Mouse (Mus musculus): Measurements from ENCODE around the gene Tmem198b. TPM values are rescaled to one million over a fixed set of nuclear protein-coding genes. Genes with fewer than 3 reads are reported as not detected.

Gene Tmem198b
- polyA plus RNA-seq, 1 experiment from 2014 or later = 13.7 TPM

DNA sequence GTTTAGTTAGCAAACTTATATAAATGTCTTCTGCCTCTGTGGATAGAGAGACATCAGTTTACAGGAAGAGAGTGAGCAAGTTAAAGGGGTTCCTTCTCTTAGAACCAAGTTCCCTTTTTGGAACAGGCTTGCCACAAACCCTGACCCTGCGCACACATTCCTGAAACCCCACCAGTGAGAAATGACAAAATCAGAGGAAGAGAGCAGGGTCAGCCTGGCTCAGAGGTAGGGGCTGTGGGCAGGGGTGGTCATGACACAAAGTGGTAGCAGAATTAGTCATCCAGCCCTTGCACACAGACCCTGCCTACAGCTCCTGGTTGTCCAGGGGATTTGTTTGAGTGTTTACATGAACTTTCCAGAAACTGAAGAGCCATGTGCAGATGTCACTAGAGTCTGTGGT, 24.0 kb downstream of the Tmem198b start:
- ATAC-seq = no peak
- WGBS = 100% methylated on average over 1 of the region's 1 CpGs
- no peak overlapping the region for H3K4me2 ChIP-seq (ENCODE audit: low read length)

DNA sequence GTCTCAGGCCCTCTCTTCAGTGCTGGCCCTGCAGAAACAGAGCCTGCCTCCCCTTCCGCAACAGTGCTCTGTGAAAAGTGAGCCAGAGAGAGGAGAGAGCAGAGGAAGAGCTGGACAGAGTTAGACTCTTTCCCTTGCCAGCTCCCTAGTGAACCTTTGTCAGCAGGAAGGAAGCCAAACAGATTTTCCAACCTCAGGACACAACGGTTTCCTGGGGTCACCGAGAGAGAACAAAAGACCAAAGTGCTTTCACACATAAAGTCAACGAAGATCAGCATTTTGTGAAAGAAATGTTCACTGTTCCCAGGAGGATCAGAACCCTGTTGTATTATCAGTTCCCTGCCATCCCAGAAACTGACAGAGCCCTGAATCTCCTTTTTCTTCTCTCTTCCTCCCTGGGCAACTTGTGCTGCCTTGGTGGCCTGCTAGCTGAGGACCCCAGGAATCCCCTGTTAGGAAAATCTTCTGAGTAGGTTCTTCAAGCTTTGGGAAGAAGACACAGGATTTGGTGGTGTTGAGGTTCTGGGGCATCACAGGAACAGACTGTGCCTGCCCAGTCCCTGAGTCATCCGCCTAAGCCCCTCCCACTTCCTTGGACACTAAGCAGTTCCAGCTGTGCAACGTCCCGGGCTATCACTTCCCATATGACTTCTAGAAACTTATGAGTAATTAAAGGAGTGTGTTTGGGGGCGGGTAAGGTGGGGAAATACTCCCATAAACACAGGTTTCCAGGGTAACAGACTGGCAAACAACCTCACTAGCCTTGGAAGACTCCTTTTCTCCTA, 25.0 kb downstream of the Tmem198b start:
- no peaks in the 10 kb centered on the region for H3K27me3 ChIP-seq (replicated peaks; ENCODE audit: control insufficient read depth, insufficient read depth, low read length)
- H3K36me3 ChIP-seq (ENCODE audit: control insufficient read depth, insufficient read depth) = no peaks in the 10 kb centered on the region
- no peak overlapping the region for H3K4me2 ChIP-seq (ENCODE audit: low read length)
- H3K27ac ChIP-seq (ENCODE audit: low read length) = no peak overlapping the region
- H3K9me3 ChIP-seq (ENCODE audit: control insufficient read depth, low read length) = 0 out of 2 replicates have a peak, but pooled peaks cover 5% of the 10 kb centered on the region
- WGBS = 42% methylated on average over 8 of the region's 8 CpGs
- no peak overlapping the region for H3K9ac ChIP-seq (replicated peaks; ENCODE audit: low read depth, low read length)
- no peak overlapping the region for H3K4me3 ChIP-seq (replicated peaks; ENCODE audit: low read length)
- no peaks in the 10 kb centered on the region for H3K4me1 ChIP-seq (replicated peaks; ENCODE audit: control insufficient read depth, insufficient read depth, low read length)
- no peak for ATAC-seq

More for the DNA sequence above, 24.0 kb downstream of the Tmem198b start:
- H3K4me3 ChIP-seq (replicated peaks; ENCODE audit: low read length) = no peak overlapping the region
- H3K27ac ChIP-seq (ENCODE audit: low read length) = no peak overlapping the region
- H3K9ac ChIP-seq (replicated peaks; ENCODE audit: low read depth, low read length) = no peak overlapping the region
- no peaks in the 10 kb centered on the region for H3K4me1 ChIP-seq (replicated peaks; ENCODE audit: control insufficient read depth, insufficient read depth, low read length)
- no peaks in the 10 kb centered on the region for H3K27me3 ChIP-seq (replicated peaks; ENCODE audit: control insufficient read depth, insufficient read depth, low read length)
- no peaks in the 10 kb centered on the region for H3K36me3 ChIP-seq (ENCODE audit: control insufficient read depth, insufficient read depth)
- 0 out of 2 replicates have a peak, but pooled peaks cover 7% of the 10 kb centered on the region for H3K9me3 ChIP-seq (ENCODE audit: control insufficient read depth, low read length)

DNA sequence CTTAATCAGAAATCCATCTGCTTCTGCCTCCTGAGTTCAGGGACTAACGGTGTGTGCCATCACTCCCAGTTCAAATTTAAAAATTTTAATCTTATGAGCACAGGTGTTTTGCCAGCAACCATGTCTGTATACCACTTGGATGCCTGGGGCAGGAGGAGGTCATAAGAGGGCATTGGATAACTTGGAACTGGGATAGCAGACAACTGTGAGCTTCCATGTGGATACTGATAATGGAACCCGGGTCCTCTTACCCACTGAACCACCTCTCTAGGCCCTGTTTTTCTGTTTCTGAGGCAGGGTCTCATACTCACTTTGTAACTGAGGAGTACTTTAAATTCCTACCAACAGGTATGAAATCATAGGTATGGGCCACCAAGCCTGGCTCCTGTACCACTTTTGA, 25.7 kb downstream of the Tmem198b start:
- WGBS = 90% methylated on average over 2 of the region's 2 CpGs
- Histone ChIP-seq H3K4me2 (ENCODE audit: low read length) (no peak overlapping the region), H3K4me1 (replicated peaks; ENCODE audit: control insufficient read depth, insufficient read depth, low read length) (no peaks in the 10 kb centered on the region), H3K9me3 (ENCODE audit: control insufficient read depth, low read length) (0 out of 2 replicates have a peak, but pooled peaks cover under 1% of the 10 kb centered on the region), H3K9ac (replicated peaks; ENCODE audit: low read depth, low read length) (no peak overlapping the region), H3K27me3 (replicated peaks; ENCODE audit: control insufficient read depth, insufficient read depth, low read length) (no peaks in the 10 kb centered on the region), H3K4me3 (replicated peaks; ENCODE audit: low read length) (no peak overlapping the region), H3K27ac (ENCODE audit: low read length) (no peak overlapping the region), H3K36me3 (ENCODE audit: control insufficient read depth, insufficient read depth) (no peaks in the 10 kb centered on the region)
- no peak for ATAC-seq

DNA sequence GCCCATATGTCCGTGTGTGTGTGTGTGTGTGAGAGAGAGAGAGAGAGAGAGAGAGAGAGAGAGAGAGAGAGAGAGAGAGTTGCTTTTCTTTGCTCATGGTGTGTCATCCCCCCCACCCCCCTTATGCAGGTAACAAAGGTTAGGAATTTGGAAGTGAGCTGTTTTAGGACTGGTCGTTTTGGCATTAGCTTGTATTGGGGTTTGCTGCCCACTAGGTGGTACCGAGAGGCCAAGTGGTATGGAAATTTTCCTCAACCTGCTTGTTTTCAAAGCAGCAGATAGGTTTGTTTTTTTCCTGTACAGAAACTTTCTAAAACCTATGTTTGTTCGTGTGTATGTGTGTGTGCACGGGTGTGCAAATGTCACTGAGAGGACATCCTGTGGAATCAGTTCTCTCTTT, 30.5 kb downstream of the Tmem198b start:
- H3K9me3 ChIP-seq (ENCODE audit: control insufficient read depth, low read length) = no peaks in the 10 kb centered on the region
- no peak overlapping the region for H3K27ac ChIP-seq (ENCODE audit: low read length)
- no peaks in the 10 kb centered on the region for H3K4me1 ChIP-seq (replicated peaks; ENCODE audit: control insufficient read depth, insufficient read depth, low read length)
- H3K9ac ChIP-seq (replicated peaks; ENCODE audit: low read depth, low read length) = no peak overlapping the region
- 25% methylated on average over 5 of the region's 5 CpGs for WGBS
- H3K36me3 ChIP-seq (ENCODE audit: control insufficient read depth, insufficient read depth) = no peaks in the 10 kb centered on the region
- H3K4me2 ChIP-seq (ENCODE audit: low read length) = no peak overlapping the region
- H3K4me3 ChIP-seq (replicated peaks; ENCODE audit: low read length) = no peak overlapping the region
- H3K27me3 ChIP-seq (replicated peaks; ENCODE audit: control insufficient read depth, insufficient read depth, low read length) = no peaks in the 10 kb centered on the region
- ATAC-seq = no peak

DNA sequence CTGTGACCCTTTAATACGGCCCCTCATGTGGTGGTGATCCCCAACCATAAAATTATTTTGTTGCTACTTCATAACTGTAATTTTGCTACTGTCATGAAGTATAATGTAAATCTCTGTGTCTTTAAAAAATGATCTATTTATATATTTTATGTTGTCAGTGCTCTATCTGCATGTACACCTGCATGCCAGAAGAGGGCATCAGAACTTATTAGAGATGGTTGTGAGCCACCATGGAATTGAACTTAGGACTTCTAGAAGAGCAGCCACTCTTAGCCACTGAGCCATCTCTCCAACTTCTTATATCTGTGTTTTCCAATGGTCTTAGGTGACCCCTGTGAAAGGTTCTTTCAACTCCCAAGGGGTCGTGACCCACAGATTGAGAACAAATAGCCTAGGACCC, 31.3 kb downstream of the Tmem198b start:
- H3K4me3 ChIP-seq (replicated peaks; ENCODE audit: low read length) = no peak overlapping the region
- no peak for ATAC-seq
- no peaks in the 10 kb centered on the region for H3K36me3 ChIP-seq (ENCODE audit: control insufficient read depth, insufficient read depth)
- WGBS = 79% methylated on average over 2 of the region's 2 CpGs
- no peak overlapping the region for H3K9ac ChIP-seq (replicated peaks; ENCODE audit: low read depth, low read length)
- no peaks in the 10 kb centered on the region for H3K27me3 ChIP-seq (replicated peaks; ENCODE audit: control insufficient read depth, insufficient read depth, low read length)
- no peaks in the 10 kb centered on the region for H3K9me3 ChIP-seq (ENCODE audit: control insufficient read depth, low read length)
- H3K4me2 ChIP-seq (ENCODE audit: low read length) = no peak overlapping the region
- H3K27ac ChIP-seq (ENCODE audit: low read length) = no peak overlapping the region
- H3K4me1 ChIP-seq (replicated peaks; ENCODE audit: control insufficient read depth, insufficient read depth, low read length) = no peaks in the 10 kb centered on the region

Other genes starting within 250 kb of the Tmem198b start
- 149 and 152 TPM in 2 replicates for gene Pa2g4, start 238.4 kb downstream of the Tmem198b start, polyA plus RNA-seq (2015; fragmentation: Nextera tagmentation; extraction: Ambion mirVana)
- 0.46 and 0.62 TPM in 2 replicates for gene Erbb3, start 214.7 kb downstream of the Tmem198b start, polyA plus RNA-seq (2015; fragmentation: Nextera tagmentation; extraction: Ambion mirVana)
- gene Rps26, start 177.6 kb downstream of the Tmem198b start, polyA plus RNA-seq (2015; fragmentation: Nextera tagmentation; extraction: Ambion mirVana) = 358 and 398 TPM in 2 replicates
- gene Ikzf4, start 158.4 kb downstream of the Tmem198b start, polyA plus RNA-seq (2015; fragmentation: Nextera tagmentation; extraction: Ambion mirVana) = 9.0 and 15.6 TPM in 2 replicates
- 11.2 and 12.7 TPM in 2 replicates for gene Suox, start 130.3 kb downstream of the Tmem198b start, polyA plus RNA-seq (2015; fragmentation: Nextera tagmentation; extraction: Ambion mirVana)
- 128 and 131 TPM in 2 replicates for gene Rab5b, start 108.1 kb downstream of the Tmem198b start, polyA plus RNA-seq (2015; fragmentation: Nextera tagmentation; extraction: Ambion mirVana)
- 0.14 and 0.25 TPM in 2 replicates for gene Pmel, start 100.2 kb downstream of the Tmem198b start, polyA plus RNA-seq (2015; fragmentation: Nextera tagmentation; extraction: Ambion mirVana)
- gene Cdk2, start 99.3 kb downstream of the Tmem198b start, polyA plus RNA-seq (2015; fragmentation: Nextera tagmentation; extraction: Ambion mirVana) = 29.7 and 37.8 TPM in 2 replicates
- gene Dgka, start 59.5 kb downstream of the Tmem198b start, polyA plus RNA-seq (2015; fragmentation: Nextera tagmentation; extraction: Ambion mirVana) = 4.6 and 5.1 TPM in 2 replicates
- 37.9 and 43.6 TPM in 2 replicates for gene Pym1, start 56.5 kb downstream of the Tmem198b start, polyA plus RNA-seq (2015; fragmentation: Nextera tagmentation; extraction: Ambion mirVana)
- gene Mmp19, start 13.5 kb downstream of the Tmem198b start, polyA plus RNA-seq (2015; fragmentation: Nextera tagmentation; extraction: Ambion mirVana) = 0.54 and 0.73 TPM in 2 replicates
- 67.2 and 68.2 TPM in 2 replicates for gene Dnajc14, start 308 bp downstream of the Tmem198b start, polyA plus RNA-seq (2015; fragmentation: Nextera tagmentation; extraction: Ambion mirVana)
- gene Sarnp, start 13.0 kb upstream of the Tmem198b start, polyA plus RNA-seq (2015; fragmentation: Nextera tagmentation; extraction: Ambion mirVana) = 180 and 194 TPM in 2 replicates
- 20.9 and 22.5 TPM in 2 replicates for gene Ormdl2, start 17.3 kb upstream of the Tmem198b start, polyA plus RNA-seq (2015; fragmentation: Nextera tagmentation; extraction: Ambion mirVana)
- gene Gdf11, start 87.3 kb upstream of the Tmem198b start, polyA plus RNA-seq (2015; fragmentation: Nextera tagmentation; extraction: Ambion mirVana) = 5.6 and 7.0 TPM in 2 replicates
- gene Cd63, start 96.6 kb upstream of the Tmem198b start, polyA plus RNA-seq (2015; fragmentation: Nextera tagmentation; extraction: Ambion mirVana) = 119 and 137 TPM in 2 replicates
- gene Rdh5, start 118.5 kb upstream of the Tmem198b start, polyA plus RNA-seq (2015; fragmentation: Nextera tagmentation; extraction: Ambion mirVana) = 8.6 and 12.3 TPM in 2 replicates
- 203 and 221 TPM in 2 replicates for gene Bloc1s1, start 119.7 kb upstream of the Tmem198b start, polyA plus RNA-seq (2015; fragmentation: Nextera tagmentation; extraction: Ambion mirVana)
- 3.1 and 3.4 TPM in 2 replicates for gene Itga7, start 129.4 kb upstream of the Tmem198b start, polyA plus RNA-seq (2015; fragmentation: Nextera tagmentation; extraction: Ambion mirVana)
- gene Mettl7b, start 156.6 kb upstream of the Tmem198b start, polyA plus RNA-seq (2015; fragmentation: Nextera tagmentation; extraction: Ambion mirVana) = not detected in 2 replicates
- not detected in 2 replicates for gene Olfr9, start 185.1 kb upstream of the Tmem198b start, polyA plus RNA-seq (2015; fragmentation: Nextera tagmentation; extraction: Ambion mirVana)
- gene Olfr763, start 206.4 kb upstream of the Tmem198b start, polyA plus RNA-seq (2015; fragmentation: Nextera tagmentation; extraction: Ambion mirVana) = not detected in 2 replicates
- gene Olfr764-ps1, start 235.5 kb upstream of the Tmem198b start, polyA plus RNA-seq (2015; fragmentation: Nextera tagmentation; extraction: Ambion mirVana) = not detected in 2 replicates
- not detected in 2 replicates for gene Olfr765, start 245.6 kb upstream of the Tmem198b start, polyA plus RNA-seq (2015; fragmentation: Nextera tagmentation; extraction: Ambion mirVana)

Data from forebrain, embryonic 16.5 days (tissue).